26 mouse cellular contexts compared by ENCODE assay signal in the genomic region with DNA sequence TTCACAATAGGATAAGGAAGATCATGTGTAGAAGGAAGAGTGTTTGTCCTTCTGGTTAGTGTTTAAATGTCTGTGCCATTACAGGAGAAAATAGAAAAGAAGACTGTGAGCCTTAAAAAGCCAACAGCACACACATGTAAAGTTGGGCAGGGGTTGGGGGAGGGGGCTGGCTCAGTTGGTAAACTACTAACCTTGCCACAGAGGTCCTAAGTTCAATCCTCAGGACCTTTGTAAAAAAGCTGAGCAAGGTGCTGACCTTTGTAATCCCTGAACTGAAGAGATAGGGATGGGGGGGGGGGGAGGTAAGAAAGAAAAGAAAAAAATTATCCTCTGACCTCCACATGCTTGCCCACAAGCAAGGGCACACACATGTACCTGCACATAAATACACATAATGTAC. TPM values are rescaled to one million over a fixed set of nuclear protein-coding genes. Genes with fewer than 3 reads are reported as not detected.
DNase-seq lines count a peak whose midpoint lies in the region; ATAC-seq and TF ChIP-seq lines count a peak whose summit lies in the region.
"Had no signal": no experiment of that assay in that cellular context is flagged by ENCODE, and none has a peak within 500 bp of the region (broad histone marks: within the 10 kb centered on the region; RNA-seq: fewer than 3 reads in every experiment).

No protein-coding gene starts in this region.

- H3K9me3 ChIP-seq in kidney, embryonic 16.5 days (ENCODE audit: low read length) = no peaks in the 10 kb centered on the region
- no peaks in the 10 kb centered on the region for H3K9me3 ChIP-seq in liver, embryonic 12.5 days (replicated peaks)
- H3K9me3 ChIP-seq: embryonic facial prominence, embryonic 13.5 days; embryonic facial prominence, embryonic 15.5 days; forebrain, embryonic 10.5 days; forebrain, embryonic 12.5 days had no signal

- no peak overlapping the region for H3K4me3 ChIP-seq in gastrocnemius, adult 2 months
- no peak overlapping the region for H3K4me3 ChIP-seq in kidney, adult 2 months (ENCODE audit: insufficient read depth, low read depth, low read length)
- no peak overlapping the region for H3K4me3 ChIP-seq in kidney, embryonic 16.5 days (ENCODE audit: low read length)
- H3K4me3 ChIP-seq in liver, adult 2 months (ENCODE audit: insufficient read depth, low read depth, low read length) = no peak overlapping the region
- H3K4me3 ChIP-seq in liver, embryonic 12.5 days = no peak overlapping the region
- H3K4me3 ChIP-seq: embryonic facial prominence, embryonic 13.5 days; embryonic facial prominence, embryonic 15.5 days; erythroblast, embryonic 14.5 days; forebrain, embryonic 10.5 days; forebrain, embryonic 12.5 days had no signal

- no peak for TF ChIP-seq CTCF in gastrocnemius, adult 2 months (IDR thresholded peaks at IDR 0.05)
- no peak for TF ChIP-seq CTCF in kidney, adult 2 months (conservative IDR thresholded peaks at IDR 0.05; ENCODE audit: insufficient read depth, insufficient read length, low read depth, low read length)
- no peak for TF ChIP-seq CTCF in liver, adult 2 months (IDR thresholded peaks at IDR 0.05; ENCODE audit: low read depth, low read length)

- H3K36me3 ChIP-seq in kidney, adult 2 months (ENCODE audit: control insufficient read depth, insufficient read depth, low read length) = no peaks in the 10 kb centered on the region
- H3K36me3 ChIP-seq in kidney, embryonic 16.5 days (ENCODE audit: insufficient read depth, low read length) = no peaks in the 10 kb centered on the region
- H3K36me3 ChIP-seq in liver, adult 2 months (ENCODE audit: control insufficient read depth, insufficient read depth, low read length) = no peaks in the 10 kb centered on the region
- H3K36me3 ChIP-seq in liver, embryonic 12.5 days = no peaks in the 10 kb centered on the region
- H3K36me3 ChIP-seq: embryonic facial prominence, embryonic 13.5 days; embryonic facial prominence, embryonic 15.5 days; forebrain, embryonic 10.5 days; forebrain, embryonic 12.5 days; G1E had no signal

- intact Hi-C loops in gastrocnemius, adult 2 months (cut with DNase I) = no loop called here
- intact Hi-C loops in gastrocnemius, postnatal 14 days (cut with DNase I; ENCODE audit: low total_unique reads) = no loop called here

- TF ChIP-seq POLR2A in kidney, adult 2 months (IDR thresholded peaks at IDR 0.05; ENCODE audit: low read depth, low read length) = no peak
- no peak for TF ChIP-seq POLR2A in liver, adult 2 months (IDR thresholded peaks at IDR 0.05; ENCODE audit: extremely low read depth, insufficient read depth, low read length)

- peak overlapping the region; percentile 91 for H3K27ac ChIP-seq in gastrocnemius, adult 2 months
- no peak overlapping the region for H3K27ac ChIP-seq in kidney, adult 2 months (ENCODE audit: insufficient read depth, low read depth, low read length)
- no peak overlapping the region for H3K27ac ChIP-seq in kidney, embryonic 16.5 days (ENCODE audit: low read length)
- no peak overlapping the region for H3K27ac ChIP-seq in liver, adult 2 months (replicated peaks; ENCODE audit: insufficient read depth, low read depth, low read length)
- no peak overlapping the region for H3K27ac ChIP-seq in liver, embryonic 12.5 days
- H3K27ac ChIP-seq: embryonic facial prominence, embryonic 13.5 days; embryonic facial prominence, embryonic 15.5 days; forebrain, embryonic 10.5 days; forebrain, embryonic 12.5 days had no signal

- no peaks in the 10 kb centered on the region for H3K27me3 ChIP-seq in kidney, adult 2 months (replicated peaks; ENCODE audit: control insufficient read depth, insufficient read depth, low read length)
- 0 out of 2 replicates have a peak, but pooled peaks cover 4% of the 10 kb centered on the region for H3K27me3 ChIP-seq in kidney, embryonic 16.5 days (ENCODE audit: insufficient read depth, low read length)
- no peaks in the 10 kb centered on the region for H3K27me3 ChIP-seq in liver, adult 2 months (ENCODE audit: control insufficient read depth, insufficient read depth, low read length)
- peaks cover 16% of the 10 kb centered on the region for H3K27me3 ChIP-seq in liver, embryonic 12.5 days (replicated peaks)

- H3K79me2 ChIP-seq in liver, adult 2 months (ENCODE audit: control insufficient read depth, insufficient read depth, low read length) = no peaks in the 10 kb centered on the region

- no peaks in the 10 kb centered on the region for H3K4me1 ChIP-seq in kidney, adult 2 months (ENCODE audit: control insufficient read depth, insufficient read depth, low read length)
- H3K4me1 ChIP-seq in kidney, embryonic 16.5 days (ENCODE audit: insufficient read depth, low read length) = no peaks in the 10 kb centered on the region
- H3K4me1 ChIP-seq in liver, adult 2 months (ENCODE audit: control insufficient read depth, insufficient read depth, low read length) = peaks cover 3% of the 10 kb centered on the region; the same call in 1 of the 2 replicates
- no peaks in the 10 kb centered on the region for H3K4me1 ChIP-seq in liver, embryonic 12.5 days
- H3K4me1 ChIP-seq: embryonic facial prominence, embryonic 13.5 days; embryonic facial prominence, embryonic 15.5 days; forebrain, embryonic 10.5 days; forebrain, embryonic 12.5 days had no signal

- DNase-seq in gastrocnemius, adult 2 months = no peak
- no peak for DNase-seq in gastrocnemius, postnatal 14 days
- peak; percentile 19 for DNase-seq in kidney, adult 2 months
- DNase-seq in kidney, adult 8-10 months = no peak
- peak; percentile 17 to 26 for DNase-seq in kidney, postnatal 36 days
- DNase-seq in liver, adult 2 months (ENCODE audit: extremely low read depth, low read depth, low spot score) = peak; percentile 60
- DNase-seq: adrenal gland, adult 8-10 months; adrenal gland, postnatal 14 days; B cell, adult 2 months; cerebellum, adult 11 months; cerebellum, adult 8-10 months; embryo, embryonic 11 days had no signal

- no peak for ATAC-seq in kidney, embryonic 16.5 days (ENCODE audit: low FRiP score, low TSS enrichment)
- ATAC-seq in liver, embryonic 12.5 days = no peak
- ATAC-seq: activated CD4-positive, CD25-positive, alpha-beta regulatory T cell, adult 4 months; CD4-positive, CD25-positive, alpha-beta regulatory T cell, adult 4 months; forebrain, embryonic 14.5 days; Patski had no signal

- H3K9ac ChIP-seq in kidney, embryonic 16.5 days (replicated peaks; ENCODE audit: low read length) = no peak overlapping the region
- no peak overlapping the region for H3K9ac ChIP-seq in liver, adult 2 months (ENCODE audit: low read depth, low read length)
- H3K9ac ChIP-seq in liver, embryonic 12.5 days = no peak overlapping the region
- H3K9ac ChIP-seq: embryonic facial prominence, embryonic 13.5 days; embryonic facial prominence, embryonic 15.5 days; forebrain, embryonic 12.5 days had no signal

- no peak overlapping the region for H3K4me2 ChIP-seq in kidney, embryonic 16.5 days (replicated peaks; ENCODE audit: low read depth, low read length)
- H3K4me2 ChIP-seq in liver, embryonic 12.5 days = no peak overlapping the region
- H3K4me2 ChIP-seq: embryonic facial prominence, embryonic 13.5 days; embryonic facial prominence, embryonic 15.5 days; forebrain, embryonic 12.5 days had no signal

RNA-seq across cellular contexts. Expression of gene Ky, which starts 5.8 kb away (rescaled TPM):
- total RNA-seq in gastrocnemius, adult 2 months (2021) = 100 to 1,000 TPM in 1 of 2 experiments, 10 to 100 TPM in 1; 97.3 to 101 TPM
- 100 to 1,000 TPM; 124 to 167 TPM for total RNA-seq in gastrocnemius, postnatal 14 days (2021)
- 0.31 and 0.45 TPM in 2 replicates for polyA plus RNA-seq in kidney, adult 2 months (2012; rRNA removed)
- 0.12 and 0.17 TPM in 2 replicates for polyA plus RNA-seq in kidney, embryonic 16.5 days (2015; fragmentation: Nextera tagmentation; extraction: Ambion mirVana)
- total RNA-seq in liver, adult 2 months (2014; rRNA removed) = under 0.01 TPM in 1 of 2 replicates, not detected in the other
- polyA plus RNA-seq in liver, adult 2 months (2012; rRNA removed) = not detected in 2 replicates
- polyA plus RNA-seq in liver, embryonic 12.5 days (2016; fragmentation: Nextera tagmentation; extraction: Ambion mirVana) = not detected in 2 replicates
- total RNA-seq: CH12.LX; common myeloid progenitor, adult 5-6 weeks had no signal
- polyA plus RNA-seq: erythroblast, embryonic 14.5 days; G1E; Patski had no signal

Comparison
In these comparisons a context has a peak if more than half of its experiments do, and no peak if none do; other contexts are left out.
1. DNase-seq: peak in kidney, adult 2 months (single experiment), kidney, postnatal 36 days (2 of 2) and liver, adult 2 months (single experiment); none in gastrocnemius, adult 2 months (single experiment), gastrocnemius, postnatal 14 days (single experiment) and kidney, adult 8-10 months (0 of 2).